Mouse (Mus musculus): ENCODE data around the gene Grin1. TPM values are rescaled to one million over a fixed set of nuclear protein-coding genes. Genes with fewer than 3 reads are reported as not detected.

Grin1 gene
- polyA plus RNA-seq, 1 experiment from 2014 or later, result 21.5 TPM

DNA sequence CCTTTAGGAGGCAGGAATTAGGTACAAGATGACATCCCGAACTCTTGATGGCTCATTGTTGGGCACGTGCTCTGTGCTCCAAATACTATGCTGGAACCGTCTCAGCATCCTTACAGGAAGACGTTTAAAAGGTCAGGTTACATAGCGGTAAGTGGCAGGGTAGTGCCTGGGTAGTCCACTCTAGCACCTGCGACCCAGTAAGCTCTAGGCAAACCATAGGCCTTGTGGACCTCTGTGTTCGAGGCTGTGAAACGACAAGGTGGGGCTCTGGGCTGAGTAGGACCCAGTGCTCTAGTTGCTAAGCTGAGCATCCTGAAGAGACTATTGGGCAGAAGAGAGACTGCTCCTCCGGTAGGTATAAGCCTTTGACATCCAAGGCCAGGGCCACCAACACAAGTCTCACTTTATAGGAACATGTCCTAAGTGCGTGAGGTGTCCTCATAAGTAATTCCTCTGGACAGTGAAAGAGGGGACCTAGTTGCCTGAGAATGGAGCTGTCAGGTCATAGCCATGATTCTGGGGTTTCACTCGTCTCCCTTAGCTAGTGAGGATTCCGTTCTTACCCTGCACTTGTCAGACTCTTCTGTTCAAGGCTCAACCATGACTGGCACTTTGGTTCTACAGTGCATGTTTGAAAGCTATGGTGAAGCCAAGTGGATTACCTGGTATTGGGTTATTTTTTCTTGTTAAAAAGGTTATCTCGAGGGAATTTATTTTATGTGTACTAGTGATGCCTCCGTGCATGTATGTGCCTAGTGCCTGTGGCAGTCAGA lies 13.2 kb downstream of the Grin1 start:
- Histone ChIP-seq H3K27ac (replicated peaks) (peak overlapping the region; percentile 13; the same call in 1 of the 2 replicates), H3K9ac (replicated peaks) (peak overlapping the region; percentile 58), H3K4me2 (replicated peaks) (peak overlapping the region; percentile 78), H3K9me3 (no peaks in the 10 kb centered on the region), H3K27me3 (peaks cover 64% of the 10 kb centered on the region), H3K36me3 (no peaks in the 10 kb centered on the region; the same call in 1 of the 2 replicates), H3K4me1 (peaks cover 9% of the 10 kb centered on the region), H3K4me3 (peak overlapping the region; percentile 52)
- 49% methylated on average over 14 of the region's 14 CpGs for WGBS
- peak; percentile 44; the same call in 1 of the 2 replicates for ATAC-seq (replicated peaks)

DNA sequence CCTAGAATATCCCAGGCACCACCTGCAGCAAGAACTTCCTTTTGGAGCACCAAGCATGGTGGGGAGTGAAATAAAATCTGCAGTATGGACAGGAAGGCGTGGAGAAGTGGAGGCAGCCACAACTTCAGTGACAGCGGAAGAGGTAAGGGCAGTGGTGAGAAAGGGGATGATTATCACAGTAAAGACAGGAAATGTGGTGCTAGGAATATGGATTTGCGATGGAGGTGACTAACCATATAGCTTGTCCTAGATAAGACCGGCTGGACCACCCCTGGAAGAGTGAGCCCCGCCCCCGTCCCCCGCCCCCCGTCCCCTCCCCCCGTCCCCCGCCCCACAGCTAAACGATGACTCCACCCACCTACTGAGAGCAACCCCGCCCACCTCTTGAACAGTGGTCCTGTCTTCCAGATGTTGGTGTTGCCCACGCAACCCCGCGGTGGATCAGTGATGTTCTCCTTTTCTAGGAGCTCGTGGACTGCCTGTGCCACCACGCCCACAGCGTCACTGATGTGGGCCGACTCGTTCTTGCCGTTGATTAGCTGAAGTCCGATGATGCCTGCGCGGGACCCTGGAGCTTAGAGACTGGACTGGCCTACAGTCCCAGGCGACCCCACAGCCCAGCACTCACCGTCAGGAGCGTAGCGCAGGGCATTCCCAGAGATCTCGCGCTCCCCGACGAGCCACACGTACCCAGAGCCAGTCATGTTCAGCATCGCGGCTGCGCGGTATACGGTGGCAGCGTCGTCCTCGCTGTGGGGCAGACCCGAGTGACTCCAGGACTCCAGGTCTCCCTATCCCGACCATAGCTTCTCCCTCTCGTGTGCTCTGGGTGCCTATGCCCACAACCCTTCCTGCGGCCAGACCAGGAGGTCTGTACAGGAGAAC lies 14.1 kb downstream of the Grin1 start:
- peak; percentile 80 for ATAC-seq (replicated peaks)
- peaks cover 56% of the 10 kb centered on the region for H3K27me3 ChIP-seq
- peaks cover 9% of the 10 kb centered on the region for H3K4me1 ChIP-seq

DNA sequence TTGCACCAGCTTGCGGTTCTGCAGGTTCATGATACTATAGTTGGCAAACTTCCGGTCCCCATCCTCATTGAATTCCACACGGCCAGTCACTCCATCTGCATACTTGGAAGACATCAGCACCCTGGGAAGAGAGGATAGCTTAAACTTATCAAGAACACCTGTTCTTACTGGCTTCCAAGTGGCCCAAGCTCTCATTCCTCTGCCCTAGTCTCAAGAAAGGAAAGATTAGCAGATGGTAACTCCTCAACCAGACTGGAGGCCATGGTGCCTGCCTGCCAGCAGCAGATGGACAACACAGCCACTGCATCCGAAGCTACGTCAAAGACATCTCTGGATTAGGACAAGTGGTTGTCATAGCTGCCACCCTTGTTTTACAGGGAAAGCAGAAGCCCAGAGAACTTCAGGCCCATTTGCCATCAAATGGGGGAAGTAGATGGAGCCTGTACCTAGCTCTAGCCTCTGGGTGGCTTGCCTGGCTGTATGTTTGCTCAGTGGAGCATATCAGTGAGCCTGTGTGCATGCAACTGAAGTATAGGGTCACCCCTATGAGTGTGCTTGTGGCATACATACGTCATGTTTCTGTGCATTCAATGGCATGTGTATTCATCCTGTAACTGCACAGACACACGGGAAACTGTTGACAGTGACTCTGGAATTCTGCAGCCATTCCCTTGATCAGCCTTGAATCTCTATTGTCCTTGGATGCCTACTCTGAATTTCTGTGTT lies 14.9 kb downstream of the Grin1 start:
- H3K36me3 ChIP-seq, result no peaks in the 10 kb centered on the region; the same call in 1 of the 2 replicates
- H3K4me2 ChIP-seq (replicated peaks), result peak overlapping the region; percentile 78
- H3K27ac ChIP-seq (replicated peaks), result no peak overlapping the region
- 78% methylated on average over 7 of the region's 7 CpGs for whole genome bisulfite sequencing
- peak overlapping the region; percentile 52 for H3K4me3 ChIP-seq
- H3K27me3 ChIP-seq, result peaks cover 48% of the 10 kb centered on the region
- H3K4me1 ChIP-seq, result peaks cover 9% of the 10 kb centered on the region
- H3K9ac ChIP-seq (replicated peaks), result 0 out of 2 replicates have a peak overlapping the region, but pooled peaks have one; percentile 58
- peak; percentile 47 for ATAC-seq (replicated peaks)
- H3K9me3 ChIP-seq, result no peaks in the 10 kb centered on the region

More for the DNA sequence above, 14.1 kb downstream of the Grin1 start:
- Histone ChIP-seq H3K27ac (replicated peaks) (peak overlapping the region; percentile 13; the same call in 1 of the 2 replicates), H3K4me2 (replicated peaks) (peak overlapping the region; percentile 78), H3K4me3 (peak overlapping the region; percentile 52), H3K36me3 (no peaks in the 10 kb centered on the region; the same call in 1 of the 2 replicates), H3K9ac (replicated peaks) (peak overlapping the region; percentile 58), H3K9me3 (no peaks in the 10 kb centered on the region)
- WGBS, result 2% methylated on average over 45 of the region's 45 CpGs

DNA sequence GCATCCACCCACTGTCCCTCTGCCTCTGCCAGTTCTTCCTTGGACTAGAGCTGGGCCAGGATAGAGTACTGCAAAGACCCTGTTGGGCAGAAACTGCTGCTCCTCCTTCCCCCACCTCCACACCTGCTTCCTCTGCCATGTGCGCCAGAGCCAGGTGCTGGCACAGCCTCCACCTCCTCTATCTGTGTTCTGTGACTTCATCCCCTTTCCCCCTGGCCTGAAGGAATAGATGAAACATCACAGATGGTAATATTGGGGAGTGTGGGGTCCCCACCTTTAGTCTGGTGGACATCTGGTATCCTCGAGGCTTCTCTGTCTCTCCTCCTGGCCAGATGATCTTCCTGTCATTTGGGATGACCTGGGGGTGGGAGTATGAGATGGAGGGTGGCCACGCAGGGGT lies 15.5 kb downstream of the Grin1 start:
- H3K4me3 ChIP-seq, result no peak overlapping the region
- WGBS, result 72% methylated on average over 3 of the region's 3 CpGs
- no peak overlapping the region for H3K4me2 ChIP-seq (replicated peaks)
- peaks cover 43% of the 10 kb centered on the region for H3K27me3 ChIP-seq
- H3K27ac ChIP-seq (replicated peaks), result no peak overlapping the region
- no peaks in the 10 kb centered on the region for H3K9me3 ChIP-seq
- H3K4me1 ChIP-seq, result peaks cover 9% of the 10 kb centered on the region
- H3K9ac ChIP-seq (replicated peaks), result no peak overlapping the region
- no peak for ATAC-seq (replicated peaks)
- H3K36me3 ChIP-seq, result no peaks in the 10 kb centered on the region; the same call in 1 of the 2 replicates

DNA sequence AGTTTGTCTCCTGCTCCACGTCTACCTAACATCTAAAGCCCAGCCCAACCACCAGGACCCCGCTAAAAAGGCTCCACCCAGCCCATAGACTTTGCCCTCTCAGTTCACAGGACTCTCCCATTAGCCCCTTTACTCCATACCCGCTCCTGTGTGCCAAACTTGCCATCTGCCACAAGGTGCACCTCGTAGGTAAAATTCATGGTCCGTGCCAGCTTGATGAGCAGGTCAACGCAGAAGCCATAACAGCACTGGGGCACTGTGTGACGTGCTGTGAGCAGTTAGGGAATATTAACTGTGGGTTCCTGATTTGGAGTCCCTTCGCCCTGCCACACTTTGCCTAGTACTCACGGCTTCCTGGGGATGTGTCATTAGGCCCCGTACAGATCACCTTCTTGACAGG lies 20.9 kb downstream of the Grin1 start:
- 81% methylated on average over 10 of the region's 10 CpGs for WGBS
- Histone ChIP-seq H3K4me2 (replicated peaks) (no peak overlapping the region), H3K27ac (replicated peaks) (no peak overlapping the region), H3K9me3 (no peaks in the 10 kb centered on the region), H3K36me3 (no peaks in the 10 kb centered on the region; the same call in 1 of the 2 replicates), H3K4me1 (no peaks in the 10 kb centered on the region), H3K9ac (replicated peaks) (no peak overlapping the region), H3K4me3 (no peak overlapping the region), H3K27me3 (peaks cover 31% of the 10 kb centered on the region)
- no peak for ATAC-seq (replicated peaks)

DNA sequence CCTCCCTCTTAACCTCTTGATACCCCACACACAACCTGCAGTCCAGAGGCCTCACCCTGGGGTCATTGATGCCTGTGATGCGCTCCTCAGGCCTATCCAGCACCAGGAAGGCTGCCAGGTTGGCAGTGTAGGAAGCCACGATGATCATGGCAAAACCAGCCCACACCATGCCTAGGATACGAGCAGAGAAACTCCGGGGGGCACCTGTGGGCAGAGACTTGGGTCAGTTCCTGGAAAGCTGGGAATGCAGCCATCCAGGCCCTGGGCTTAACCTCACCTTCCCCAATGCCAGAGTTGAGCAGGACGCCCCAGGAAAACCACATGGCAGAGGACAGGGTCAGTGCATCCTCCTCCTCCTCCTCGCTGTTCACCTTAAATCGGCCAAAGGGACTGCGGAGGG lies 21.9 kb downstream of the Grin1 start:
- 83% methylated on average over 8 of the region's 8 CpGs for WGBS
- ATAC-seq (replicated peaks), result no peak
- no peak overlapping the region for H3K4me2 ChIP-seq (replicated peaks)
- H3K4me3 ChIP-seq, result no peak overlapping the region
- no peak overlapping the region for H3K9ac ChIP-seq (replicated peaks)
- peaks cover 7% of the 10 kb centered on the region for H3K4me1 ChIP-seq
- H3K9me3 ChIP-seq, result no peaks in the 10 kb centered on the region
- no peak overlapping the region for H3K27ac ChIP-seq (replicated peaks)
- H3K27me3 ChIP-seq, result peaks cover 41% of the 10 kb centered on the region
- H3K36me3 ChIP-seq, result no peaks in the 10 kb centered on the region; the same call in 1 of the 2 replicates

DNA sequence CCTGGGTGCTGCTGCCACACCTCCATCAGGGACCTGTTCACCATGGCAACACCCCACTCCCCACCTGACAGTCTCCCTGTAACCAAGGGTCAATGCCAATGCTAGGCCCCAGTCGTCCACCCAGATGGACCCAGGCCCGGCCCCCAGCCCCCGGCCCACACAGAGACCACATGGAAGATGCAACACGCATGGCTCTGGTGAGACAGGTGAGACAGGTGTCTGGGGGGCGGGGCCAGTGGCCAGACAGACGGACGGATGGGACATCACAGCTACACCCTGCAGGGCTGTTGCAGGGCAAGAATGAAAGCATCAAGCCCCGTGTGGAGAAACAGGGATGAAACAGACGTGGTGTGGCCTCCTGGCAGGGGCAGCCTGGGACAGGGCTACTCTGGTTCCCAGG lies 25.3 kb downstream of the Grin1 start:
- Histone ChIP-seq H3K27ac (replicated peaks) (no peak overlapping the region), H3K4me1 (peaks cover 34% of the 10 kb centered on the region), H3K4me3 (no peak overlapping the region), H3K36me3 (no peaks in the 10 kb centered on the region), H3K9me3 (no peaks in the 10 kb centered on the region), H3K4me2 (replicated peaks) (no peak overlapping the region), H3K27me3 (peaks cover 70% of the 10 kb centered on the region), H3K9ac (replicated peaks) (no peak overlapping the region)
- 74% methylated on average over 9 of the region's 9 CpGs for WGBS
- no peak for ATAC-seq (replicated peaks)

DNA sequence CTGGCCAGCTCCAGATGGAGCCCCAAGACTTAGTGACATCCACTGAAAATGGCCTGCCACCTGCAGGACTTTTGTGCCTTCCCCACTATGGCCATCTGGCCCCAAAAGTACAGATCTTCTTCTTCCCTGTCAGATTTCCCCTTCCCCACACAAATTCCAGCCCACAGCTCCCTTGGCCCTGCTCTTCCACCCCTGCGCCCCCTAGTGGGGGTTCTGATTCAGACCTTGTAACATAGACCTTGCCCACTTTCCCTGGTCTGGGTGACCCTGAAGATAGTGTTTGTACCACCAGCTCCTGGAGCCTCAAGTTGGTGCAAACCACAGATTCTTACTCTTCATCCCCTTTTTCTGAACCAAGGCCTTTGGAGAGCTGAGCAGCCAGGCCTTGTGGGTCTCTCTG lies 26.1 kb downstream of the Grin1 start:
- no peak overlapping the region for H3K4me2 ChIP-seq (replicated peaks)
- no peak overlapping the region for H3K27ac ChIP-seq (replicated peaks)
- H3K36me3 ChIP-seq, result no peaks in the 10 kb centered on the region
- ATAC-seq (replicated peaks), result no peak
- H3K4me3 ChIP-seq, result no peak overlapping the region
- peaks cover 72% of the 10 kb centered on the region for H3K27me3 ChIP-seq
- no peaks in the 10 kb centered on the region for H3K9me3 ChIP-seq
- 0% methylated on average over 1 of the region's 1 CpGs for WGBS
- H3K9ac ChIP-seq (replicated peaks), result no peak overlapping the region
- H3K4me1 ChIP-seq, result peaks cover 34% of the 10 kb centered on the region

DNA sequence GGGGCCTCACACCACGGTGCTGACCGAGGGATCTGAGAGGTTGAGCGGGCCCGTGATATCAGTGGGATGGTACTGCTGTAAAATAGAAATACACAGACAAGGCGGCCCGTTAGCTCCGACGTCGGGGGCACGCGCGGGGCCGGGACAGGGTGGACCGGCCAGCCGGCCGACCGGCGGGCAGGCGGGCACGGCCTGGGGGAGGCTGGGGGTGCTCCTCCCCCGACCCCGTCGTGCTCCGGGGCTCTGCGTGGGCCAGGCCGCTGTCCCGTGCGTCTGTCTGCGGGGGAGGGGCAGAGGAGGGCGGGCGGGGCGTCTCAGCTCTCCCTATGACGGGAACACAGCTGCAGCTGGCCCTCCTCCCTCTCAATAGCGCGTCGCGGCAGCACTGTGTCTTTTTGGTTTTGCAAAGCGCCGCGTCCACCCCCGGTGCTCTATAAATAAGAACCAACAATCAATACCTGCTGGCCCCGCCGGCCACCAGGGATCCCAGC lies 26.9 kb downstream of the Grin1 start:
- 0 out of 2 replicates have a peak, but pooled peaks have one; percentile 39 for ATAC-seq (replicated peaks)
- Histone ChIP-seq H3K27me3 (peaks cover 68% of the 10 kb centered on the region), H3K36me3 (no peaks in the 10 kb centered on the region), H3K4me1 (peaks cover 34% of the 10 kb centered on the region), H3K4me2 (replicated peaks) (peak overlapping the region; percentile 38), H3K9me3 (no peaks in the 10 kb centered on the region), H3K4me3 (peak overlapping the region; percentile 26), H3K27ac (replicated peaks) (no peak overlapping the region), H3K9ac (replicated peaks) (peak overlapping the region; percentile 25; the same call in 1 of the 2 replicates)
- WGBS, result 4% methylated on average over 40 of the region's 43 CpGs

DNA sequence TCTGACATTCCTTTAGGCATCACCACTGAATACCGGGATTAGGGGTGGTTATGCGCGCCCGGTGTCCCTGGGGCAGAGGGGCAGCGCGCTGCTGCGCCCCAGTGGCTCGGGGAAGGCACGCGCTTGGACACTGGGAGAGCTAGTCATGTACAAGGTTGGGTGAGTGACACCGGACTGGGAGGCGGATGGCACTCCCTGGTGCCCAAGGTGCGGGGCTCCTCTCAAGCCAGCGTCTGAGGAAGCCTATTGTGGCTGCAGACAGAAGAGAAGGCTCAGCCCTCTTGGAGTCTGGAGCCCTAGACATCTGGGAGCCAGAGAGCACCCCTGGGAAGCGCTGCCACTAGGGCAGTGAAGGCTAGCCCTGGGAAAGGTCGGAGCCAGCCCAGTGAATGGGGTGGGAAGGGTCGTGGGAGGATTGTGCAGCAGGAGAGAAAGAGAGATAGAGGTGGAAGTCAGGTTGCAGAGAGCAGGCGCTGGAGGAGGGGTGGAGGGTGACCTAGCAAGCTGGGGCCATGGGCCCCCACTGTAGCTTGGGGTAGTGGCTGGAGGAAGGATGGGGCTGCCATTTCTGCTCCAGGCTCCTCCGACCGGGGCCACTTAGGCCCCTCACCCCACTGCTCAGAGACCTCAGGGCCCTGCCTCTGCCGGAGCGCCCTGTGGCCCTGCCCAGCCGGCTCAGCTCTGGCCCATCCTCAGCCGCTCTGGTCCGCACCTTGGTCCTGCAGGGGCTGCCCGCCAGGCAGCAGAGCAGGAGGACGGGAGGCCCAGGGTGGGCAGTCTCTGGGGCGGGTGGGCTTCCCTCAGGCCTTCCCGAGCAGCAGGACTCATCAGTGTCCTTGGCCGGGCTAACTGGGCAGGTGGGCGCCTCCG lies 27.6 kb downstream of the Grin1 start:
- Histone ChIP-seq H3K9ac (replicated peaks) (no peak overlapping the region), H3K36me3 (no peaks in the 10 kb centered on the region), H3K4me3 (peak overlapping the region; percentile 34), H3K27ac (replicated peaks) (no peak overlapping the region), H3K9me3 (no peaks in the 10 kb centered on the region), H3K27me3 (peaks cover 64% of the 10 kb centered on the region), H3K4me2 (replicated peaks) (peak overlapping the region; percentile 58), H3K4me1 (peaks cover 34% of the 10 kb centered on the region)
- ATAC-seq (replicated peaks), result no peak
- 5% methylated on average over 31 of the region's 32 CpGs for WGBS

DNA sequence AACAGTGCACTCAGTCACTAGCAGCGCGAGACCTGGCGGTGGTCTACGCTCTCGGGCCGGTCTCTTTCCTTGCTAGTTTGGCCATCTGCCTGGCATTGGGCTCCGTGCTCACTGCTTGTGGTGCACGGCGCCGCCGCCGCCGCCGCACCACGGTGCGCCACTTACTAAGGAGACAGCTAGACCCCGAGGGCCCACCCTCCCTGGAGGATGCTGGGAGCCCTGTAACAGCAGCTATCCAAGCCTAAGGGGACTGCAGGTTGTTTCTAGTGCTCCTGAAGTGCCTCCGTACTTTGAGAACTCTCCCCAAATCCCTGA lies 28.2 kb downstream of the Grin1 start:
- Histone ChIP-seq H3K9me3 (no peaks in the 10 kb centered on the region), H3K27me3 (peaks cover 64% of the 10 kb centered on the region), H3K9ac (replicated peaks) (0 out of 2 replicates have a peak overlapping the region, but pooled peaks have one; percentile 19), H3K4me1 (peaks cover 34% of the 10 kb centered on the region), H3K36me3 (peaks cover 4% of the 10 kb centered on the region; the same call in 1 of the 2 replicates), H3K4me2 (replicated peaks) (peak overlapping the region; percentile 58), H3K27ac (replicated peaks) (no peak overlapping the region), H3K4me3 (peak overlapping the region; percentile 34)
- WGBS, result 1% methylated on average over 18 of the region's 18 CpGs
- ATAC-seq (replicated peaks), result no peak

All from forebrain, embryonic 15.5 days (tissue).